Mouse (Mus musculus) heart, postnatal 14 days (tissue): ENCODE data around the gene Evi2. TPM values are rescaled to one million over a fixed set of nuclear protein-coding genes. Genes with fewer than 3 reads are reported as not detected.
A peak's percentile ranks its signal among the peaks of the same experiment; 100 is the strongest.

ENCODE experiments used
- DNase-seq, 2 experiments: peaks; one replicate each; pipeline ENCODE4 v3.0.0; 2021 to 2022
- intact Hi-C: fragments of 180-260 bp; cut with DNase I; formaldehyde crosslinking; loops from one replicate; pipeline ENCODE4 v1.15.1; 2025
- total RNA-seq, 2 experiments: library from RNA; stranded (reverse); gene quantifications; 2 replicates each; pipeline ENCODE4 v1.2.3; 2021

Gene Evi2
- total RNA-seq, 2 experiments from 2014 or later = 0.15 TPM; not detected in 1

- intact Hi-C loops = no loop called here
- DNase-seq = peak; percentile 25 to 32
Observed at GRCm38 (mm10) chr11:79527015-79527738, 3.2 kb downstream of the Evi2 start.

GRCm38 (mm10) chr11:79526549-79526948 lies 3.8 kb downstream of the Evi2 start:
- no peak for DNase-seq
- intact Hi-C loops = no loop called here

- DNase-seq = no peak
- intact Hi-C loops = no loop called here
Observed at GRCm38 (mm10) chr11:79524310-79524575, 6.1 kb downstream of the Evi2 start.

- no peak for DNase-seq
- intact Hi-C loops = no loop called here
Observed at GRCm38 (mm10) chr11:79523560-79524309, 6.7 kb downstream of the Evi2 start, which contains the start of gene Evi2b. TSS of gene Evi2b (minus strand) at chr11:79523762.

- intact Hi-C loops = no loop called here
- no peak for DNase-seq
Observed at GRCm38 (mm10) chr11:79522944-79523343, 7.4 kb downstream of the Evi2 start.

- intact Hi-C loops = no loop called here
- no peak for DNase-seq
Observed at GRCm38 (mm10) chr11:79521930-79522329, 8.5 kb downstream of the Evi2 start.

- intact Hi-C loops = no loop called here
- DNase-seq = no peak
Observed at GRCm38 (mm10) chr11:79520772-79521171, 9.6 kb downstream of the Evi2 start.

GRCm38 (mm10) chr11:79519878-79520291 lies 10.5 kb downstream of the Evi2 start:
- no peak for DNase-seq
- intact Hi-C loops = no loop called here

GRCm38 (mm10) chr11:79519299-79519698 lies 11.1 kb downstream of the Evi2 start:
- intact Hi-C loops = no loop called here
- DNase-seq = no peak

GRCm38 (mm10) chr11:79515798-79516197 lies 14.6 kb downstream of the Evi2 start:
- no peak for DNase-seq
- intact Hi-C loops = no loop called here

- no peak for DNase-seq
- intact Hi-C loops = no loop called here
Observed at GRCm38 (mm10) chr11:79515331-79515730, 15.1 kb downstream of the Evi2 start.

GRCm38 (mm10) chr11:79511970-79512369 lies 18.4 kb downstream of the Evi2 start:
- DNase-seq = no peak
- intact Hi-C loops = no loop called here

- no peak for DNase-seq
- intact Hi-C loops = no loop called here
Observed at GRCm38 (mm10) chr11:79504506-79504905, 25.9 kb downstream of the Evi2 start.

- DNase-seq = no peak
- intact Hi-C loops = no loop called here
Observed at GRCm38 (mm10) chr11:79503845-79504244, 26.5 kb downstream of the Evi2 start, which contains the start of gene Omg. TSS of gene Omg (minus strand) at chr11:79504084.

GRCm38 (mm10) chr11:79502917-79503316 lies 27.5 kb downstream of the Evi2 start:
- intact Hi-C loops = no loop called here
- no peak for DNase-seq

GRCm38 (mm10) chr11:79494976-79495800 lies 35.2 kb downstream of the Evi2 start:
- DNase-seq = no peak
- intact Hi-C loops = no loop called here

GRCm38 (mm10) chr11:79484721-79485120 lies 45.7 kb downstream of the Evi2 start:
- DNase-seq = no peak
- intact Hi-C loops = no loop called here

GRCm38 (mm10) chr11:79483876-79484528 lies 46.4 kb downstream of the Evi2 start:
- DNase-seq = no peak
- intact Hi-C loops = no loop called here

- intact Hi-C loops = no loop called here
- no peak for DNase-seq
Observed at GRCm38 (mm10) chr11:79483392-79483791, 47.0 kb downstream of the Evi2 start.

GRCm38 (mm10) chr11:79468097-79468496 lies 62.3 kb downstream of the Evi2 start:
- DNase-seq = no peak
- intact Hi-C loops = no loop called here
